Mouse (Mus musculus): ENCODE data around the gene N4bp1.

The N4bp1 gene

DNA sequence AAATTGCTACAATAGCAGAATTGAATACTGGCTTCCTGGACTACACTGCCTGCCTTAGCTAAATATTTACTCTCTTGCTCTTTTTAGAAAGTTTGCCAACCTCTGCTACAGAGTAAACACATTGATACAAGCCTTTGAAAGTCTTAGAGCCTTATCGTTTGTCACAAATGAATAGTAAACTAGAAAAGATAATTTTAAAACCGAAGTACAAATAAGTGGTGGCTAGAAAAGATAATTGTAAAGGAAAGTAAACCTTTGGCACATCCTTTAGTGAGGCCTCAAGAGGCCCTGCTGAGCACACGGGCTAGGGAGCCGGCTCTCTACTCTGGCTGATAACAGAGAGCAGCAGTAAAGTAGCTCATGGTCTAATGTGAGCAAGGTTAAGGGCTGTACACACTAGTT lies 126.0 kb downstream of the N4bp1 start:
- DNase-seq: no peak

DNA sequence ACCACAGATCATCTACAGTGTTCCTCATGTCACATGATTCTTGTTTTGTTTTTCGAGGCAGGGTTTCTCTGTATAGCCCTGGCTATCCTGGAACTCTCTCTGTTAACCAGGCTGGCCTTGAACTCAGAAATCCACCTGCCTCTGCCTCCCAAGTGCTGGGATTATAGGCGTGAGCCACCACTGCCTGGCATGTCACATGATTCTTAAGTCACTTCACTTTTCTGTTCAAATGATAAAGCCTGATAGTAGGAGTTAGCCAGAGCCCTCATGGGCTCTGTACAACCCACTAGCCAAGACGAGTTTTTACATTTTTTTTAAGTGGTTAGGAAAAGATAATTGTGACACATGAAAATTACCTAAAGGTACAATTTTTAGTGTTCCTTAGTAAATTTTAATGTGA lies 126.4 kb downstream of the N4bp1 start:
- DNase-seq: no peak
